Mouse (Mus musculus) liver, postnatal 0 days (tissue): ENCODE measurements around the gene Stk38. TPM values are rescaled to one million over a fixed set of nuclear protein-coding genes. Genes with fewer than 3 reads are reported as not detected.
A peak's percentile ranks its signal among the peaks of the same experiment; 100 is the strongest.

Source experiments
- ATAC-seq: fragments of 200-750 bp; cut with Nextera tagmentation; 2 replicates; pipeline ENCODE4 v1.8.0; 2017; ENCODE audit warnings: mild to moderate bottlenecking, moderate library complexity
- DNase-seq: peaks from one replicate; pipeline ENCODE4 v3.0.0-alpha.2; 2016
- H3K27ac ChIP-seq: fragments of 300-500 bp; sonication (generic); 2 replicates; pipeline ENCODE4 v1.5.1; 2014; ENCODE audit warnings: antibody characterized with exemption, moderate library complexity, mild to moderate bottlenecking, low read depth
- H3K27me3 ChIP-seq: fragments of 300-500 bp; sonication (generic); 2 replicates; pipeline ENCODE4 v1.6.1; 2014; ENCODE audit warnings: low read length, control low read depth, mixed read lengths; ENCODE audit not compliant: insufficient read depth
- H3K36me3 ChIP-seq: fragments of 300-500 bp; sonication (generic); replicated peaks from 2 replicates; pipeline ENCODE4 v1.6.1; 2014; ENCODE audit warnings: mild to moderate bottlenecking, control low read depth, low read length, moderate library complexity, mixed read lengths; ENCODE audit not compliant: insufficient read depth
- H3K4me1 ChIP-seq: fragments of 300-500 bp; sonication (generic); 2 replicates; pipeline ENCODE4 v1.6.1; 2014; ENCODE audit warnings: antibody characterized with exemption, mild to moderate bottlenecking, control low read depth; ENCODE audit not compliant: insufficient read depth
- H3K4me2 ChIP-seq: fragments of 300-500 bp; sonication (generic); 2 replicates; pipeline ENCODE4 v1.6.1; 2014; ENCODE audit warnings: low read depth, mild to moderate bottlenecking, low read length, moderate library complexity, mixed read lengths
- H3K4me3 ChIP-seq: fragments of 300-500 bp; sonication (generic); 2 replicates; pipeline ENCODE4 v1.5.1; 2014; ENCODE audit warnings: low read depth, low read length
- H3K9ac ChIP-seq: fragments of 300-500 bp; sonication (generic); replicated peaks from 2 replicates; pipeline ENCODE4 v1.6.1; 2014; ENCODE audit warnings: mild to moderate bottlenecking, moderate library complexity
- H3K9me3 ChIP-seq: fragments of 300-500 bp; sonication (generic); 2 replicates; pipeline ENCODE4 v1.6.1; 2016; ENCODE audit warnings: mild to moderate bottlenecking, control low read depth, low read length, mixed read lengths
- CTCF ChIP-seq: sonication (generic); IDR thresholded peaks from 2 replicates; pipeline ENCODE4 v1.5.1; 2016; ENCODE audit warnings: antibody characterized with exemption, low read depth
- EP300 ChIP-seq: IDR thresholded peaks from 2 replicates; pipeline ENCODE4 v1.6.1; 2016; ENCODE audit warnings: antibody characterized with exemption, low read depth, mild to moderate bottlenecking
- WGBS: fragments of 180-500 bp; shearing (Covaris S2); extraction: QIAGEN DNeasy Blood & Tissue Kit; methylation state at CpG from one replicate; pipeline ENCODE4 v1.1.7; 2014; ENCODE audit not compliant: insufficient replicate concordance; 5-methylcytosine and 5-hydroxymethylcytosine counted together
- polyA plus RNA-seq: library from polyadenylated mRNA; unstranded; fragments of >200 nt; fragmentation: Nextera tagmentation; extraction: Ambion mirVana; gene quantifications from 2 replicates; pipeline ENCODE4 v1.2.1, GENCODE M21; 2015

Gene Stk38
- polyA plus RNA-seq, 1 experiment from 2014 or later = 34.5 TPM

DNA sequence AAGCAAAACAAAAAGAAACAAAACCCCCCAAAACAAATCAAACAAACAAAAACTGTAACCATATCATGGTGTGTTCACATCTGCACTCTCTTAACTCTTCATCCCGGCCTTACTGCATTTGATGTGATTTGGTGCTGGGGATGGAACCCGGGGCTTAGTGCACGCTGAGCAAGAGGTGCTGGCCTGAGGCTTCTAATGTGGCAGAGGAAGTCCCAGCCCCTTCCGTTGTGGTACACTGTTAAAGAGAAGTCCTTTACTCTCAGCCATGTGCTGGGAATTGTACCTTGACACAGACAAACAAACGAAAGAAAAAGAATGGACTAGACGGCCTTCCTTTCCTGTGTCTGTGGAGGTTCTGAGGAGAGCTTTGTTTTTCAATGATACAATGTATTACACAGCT is 85.7 kb downstream of the Stk38 start:
- TF ChIP-seq EP300 (no peak), CTCF (no peak)
- Histone ChIP-seq H3K27me3 (no peaks in the 10 kb centered on the region), H3K27ac (no peak overlapping the region), H3K9me3 (no peaks in the 10 kb centered on the region), H3K9ac (no peak overlapping the region), H3K4me1 (no peaks in the 10 kb centered on the region; the same call in 1 of the 2 replicates), H3K4me3 (no peak overlapping the region), H3K36me3 (no peaks in the 10 kb centered on the region), H3K4me2 (no peak overlapping the region)
- ATAC-seq (no peak), DNase-seq (no peak)
- WGBS = 25% methylated on average over 6 of the region's 6 CpGs

DNA sequence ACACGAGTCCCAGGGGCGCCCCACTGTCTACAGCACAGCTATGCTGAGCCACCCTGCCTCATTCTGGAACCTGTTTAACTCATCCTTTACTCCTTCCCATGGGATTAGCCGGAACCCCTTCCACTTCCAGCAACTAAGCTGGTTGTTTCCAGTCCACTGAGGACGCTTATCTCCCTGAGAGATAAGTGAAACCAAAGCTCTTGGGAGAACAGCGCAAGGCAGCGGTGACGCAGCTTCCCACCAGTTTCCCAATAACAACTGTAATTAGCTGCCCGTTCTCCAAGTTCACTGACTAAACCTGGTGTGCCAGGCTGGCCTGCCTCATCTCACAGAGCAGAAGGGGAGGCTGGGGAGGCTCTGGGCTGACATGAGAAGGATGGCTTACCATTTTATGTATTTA is 86.7 kb downstream of the Stk38 start:
- Histone ChIP-seq H3K27ac (no peak overlapping the region), H3K4me2 (peak overlapping the region; percentile 46; the same call in 1 of the 2 replicates), H3K36me3 (no peaks in the 10 kb centered on the region), H3K4me1 (no peaks in the 10 kb centered on the region), H3K4me3 (no peak overlapping the region), H3K9ac (no peak overlapping the region), H3K9me3 (no peaks in the 10 kb centered on the region), H3K27me3 (no peaks in the 10 kb centered on the region)
- no peak for DNase-seq
- TF ChIP-seq CTCF = no peak
- TF ChIP-seq EP300 = no peak
- WGBS = 53% methylated on average over 8 of the region's 8 CpGs
- ATAC-seq = peak; percentile 7; the same call in 1 of the 2 replicates

Other genes starting within 250 kb of the Stk38 start
- 25.2 and 27.6 TPM in 2 replicates for gene Mapk13, start 238.7 kb downstream of the Stk38 start, polyA plus RNA-seq
- gene Brpf3, start 206.9 kb downstream of the Stk38 start, polyA plus RNA-seq = 33.9 and 35.6 TPM in 2 replicates
- gene Pnpla1, start 149.6 kb downstream of the Stk38 start, polyA plus RNA-seq = 0.09 and 0.16 TPM in 2 replicates
- gene 4930539E08Rik, start 92.7 kb downstream of the Stk38 start, polyA plus RNA-seq = 0.08 and 0.09 TPM in 2 replicates
- gene Pxt1, start 64.2 kb downstream of the Stk38 start, polyA plus RNA-seq = 0.14 and 0.29 TPM in 2 replicates
- gene Kctd20, start 56.0 kb downstream of the Stk38 start, polyA plus RNA-seq = 38.6 and 39.5 TPM in 2 replicates
- 163 and 166 TPM in 2 replicates for gene Srsf3, start 24.6 kb upstream of the Stk38 start, polyA plus RNA-seq
- gene Cdkn1a, start 83.0 kb upstream of the Stk38 start, polyA plus RNA-seq = 42.4 and 58.1 TPM in 2 replicates
- 5.4 and 6.3 TPM in 2 replicates for gene Rab44, start 106.2 kb upstream of the Stk38 start, polyA plus RNA-seq
- gene Cpne5, start 230.2 kb upstream of the Stk38 start, polyA plus RNA-seq = 0.33 and 0.46 TPM in 2 replicates